Mouse (Mus musculus) subcutaneous adipose tissue, adult 2 months (tissue): ENCODE results near the gene Ephx4. TPM values are rescaled to one million over a fixed set of nuclear protein-coding genes. Genes with fewer than 3 reads are reported as not detected.

Experiments
- polyA plus RNA-seq: library from polyadenylated mRNA; depleted of rRNA; stranded (reverse); fragments of >200 nt; gene quantifications from 2 replicates; pipeline ENCODE4 v1.2.3, GENCODE M21; 2012; ENCODE audit warnings: low replicate concordance; rRNA removed

The Ephx4 gene
- polyA plus RNA-seq = 0.79 and 3.1 TPM in 2 replicates

GRCm38 (mm10) chr5:107402436-107402835, at the start of gene Ephx4:
Ephx4 (plus strand) TSS chr5:107402736.

GRCm38 (mm10) chr5:107431249-107431648, 28.7 kb downstream of the Ephx4 start, which contains the start of gene Lpcat2b:
Lpcat2b (plus strand) TSS chr5:107431549.

GRCm38 (mm10) chr5:107437464-107438281, 35.1 kb downstream of the Ephx4 start, which contains the start of gene Btbd8:
Btbd8 (plus strand) TSS chr5:107437997.

Other genes with a start within 250 kb of the Ephx4 start
- gene Tgfbr3, start 113.1 kb upstream of the Ephx4 start, polyA plus RNA-seq = 57.1 and 61.8 TPM in 2 replicates
- 1.6 and 1.8 TPM in 2 replicates for gene Brdt, start 71.6 kb upstream of the Ephx4 start, polyA plus RNA-seq
- gene Lpcat2b, start 28.8 kb downstream of the Ephx4 start, polyA plus RNA-seq = 0.09 TPM in 1 of 2 replicates, not detected in the other
- 1.8 and 2.3 TPM in 2 replicates for gene Btbd8, start 35.3 kb downstream of the Ephx4 start, polyA plus RNA-seq
- 0.11 TPM in 1 of 2 replicates, not detected in the other for gene Gm42669, start 104.9 kb downstream of the Ephx4 start, polyA plus RNA-seq
- 0.08 and 0.21 TPM in 2 replicates for gene 1700028K03Rik, start 132.0 kb downstream of the Ephx4 start, polyA plus RNA-seq
- gene Rpap2, start 194.6 kb downstream of the Ephx4 start, polyA plus RNA-seq = 4.7 and 6.5 TPM in 2 replicates
- 0.87 and 1.3 TPM in 2 replicates for gene Glmn, start 195.2 kb downstream of the Ephx4 start, polyA plus RNA-seq